ENCODE assay signal across 10 mouse cellular contexts in the genomic region with DNA sequence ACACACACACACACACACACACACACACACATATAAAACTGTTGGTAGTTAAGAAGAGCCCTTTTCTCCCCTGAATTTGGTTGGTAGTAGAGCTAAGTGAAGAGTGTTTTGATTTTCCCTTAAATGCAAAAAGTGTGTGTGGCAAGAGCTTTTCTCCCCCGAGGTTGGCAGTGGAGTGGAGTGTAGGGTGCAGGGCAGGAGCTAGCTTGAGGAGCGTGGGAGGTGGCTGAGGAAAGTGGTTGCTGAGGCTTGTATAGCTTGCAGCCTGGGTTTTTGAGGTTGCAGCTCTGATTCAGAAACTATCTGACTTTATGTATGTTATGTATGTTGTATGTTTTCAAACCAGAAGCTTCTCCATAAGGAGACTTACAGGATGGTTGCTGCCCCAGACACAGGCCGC.
"Had no signal": no experiment of that assay in that cellular context is flagged by ENCODE, and none has a peak within 500 bp of the region (broad histone marks: within the 10 kb centered on the region; RNA-seq: fewer than 3 reads in every experiment).

No protein-coding gene starts in this region.

- ATAC-seq: liver, embryonic 12.5 days had no signal

- H3K36me3 ChIP-seq: limb, embryonic 15.5 days; liver, embryonic 12.5 days; neural tube, embryonic 15.5 days; stomach, embryonic 15.5 days had no signal

- H3K27me3 ChIP-seq: limb, embryonic 15.5 days; liver, embryonic 12.5 days; neural tube, embryonic 15.5 days; stomach, embryonic 15.5 days had no signal

- H3K9ac ChIP-seq: limb, embryonic 15.5 days; liver, embryonic 12.5 days; neural tube, embryonic 15.5 days; stomach, embryonic 15.5 days had no signal

- H3K4me3 ChIP-seq: limb, embryonic 15.5 days; liver, embryonic 12.5 days; myocyte; neural tube, embryonic 15.5 days; stomach, embryonic 15.5 days had no signal

- DNase-seq: kidney, adult 18-20 months; kidney, postnatal 14 days; midbrain, embryonic 14.5 days; right cerebral cortex, postnatal 4 days; thymus, postnatal 4 days had no signal

- H3K4me1 ChIP-seq: limb, embryonic 15.5 days; stomach, embryonic 15.5 days had no signal

- H3K4me2 ChIP-seq: limb, embryonic 15.5 days; liver, embryonic 12.5 days; neural tube, embryonic 15.5 days; stomach, embryonic 15.5 days had no signal

- H3K27ac ChIP-seq: limb, embryonic 15.5 days; liver, embryonic 12.5 days; neural tube, embryonic 15.5 days; stomach, embryonic 15.5 days had no signal

- H3K9me3 ChIP-seq: limb, embryonic 15.5 days; liver, embryonic 12.5 days; neural tube, embryonic 15.5 days; stomach, embryonic 15.5 days had no signal
